Mouse (Mus musculus): ENCODE data around the gene Mageh1. TPM values are rescaled to one million over a fixed set of nuclear protein-coding genes. Genes with fewer than 3 reads are reported as not detected.

Gene Mageh1
- 8.6 and 8.8 TPM in 2 replicates for polyA plus RNA-seq (2012; rRNA removed)

DNA sequence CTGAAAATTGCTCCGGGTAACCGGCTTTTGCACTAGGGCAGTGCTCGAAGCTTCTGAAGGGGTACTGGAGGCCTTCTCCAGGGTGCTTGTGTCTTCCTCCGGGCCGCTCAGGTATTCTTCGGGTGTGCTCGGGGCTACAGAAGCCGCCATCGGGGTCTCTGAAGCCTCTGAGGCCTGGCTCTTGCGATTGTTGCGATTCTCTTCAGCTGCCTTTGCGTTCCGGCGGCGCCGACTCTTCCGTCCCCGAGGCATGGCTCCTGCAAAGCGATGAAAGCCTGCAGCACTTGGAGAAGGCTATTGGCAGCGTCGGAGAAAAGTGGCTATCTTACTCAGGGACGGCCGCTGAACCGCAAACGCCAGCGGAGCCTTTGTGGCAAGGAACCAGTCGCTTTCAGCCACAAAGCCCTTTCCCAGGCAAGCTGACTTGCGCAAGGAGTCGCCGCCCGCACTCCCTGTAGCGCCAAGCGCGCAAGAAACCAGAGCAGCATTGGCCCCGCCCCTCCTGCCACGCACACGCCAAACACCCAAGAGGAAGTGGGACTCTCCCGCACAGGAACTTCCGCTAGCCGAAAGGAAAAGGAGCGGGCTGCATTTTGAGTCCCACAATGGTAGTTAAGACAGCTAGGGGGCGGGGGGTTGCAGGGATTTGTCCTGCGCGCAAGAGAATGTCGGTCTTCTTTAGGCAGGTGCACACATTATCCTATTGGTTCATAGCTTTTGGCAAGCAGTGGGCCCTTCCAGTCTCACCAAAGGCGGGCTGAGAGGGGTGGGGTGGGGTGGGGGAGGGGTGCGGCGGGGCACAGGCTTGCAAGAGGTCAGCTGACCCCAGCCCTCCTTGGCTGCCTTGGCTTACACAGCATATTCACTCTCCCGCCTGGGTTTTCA, at the start of gene Mageh1:
Gene Mageh1, minus strand, starts transcription at position 489 of the 885 bp plus-strand sequence.

DNA sequence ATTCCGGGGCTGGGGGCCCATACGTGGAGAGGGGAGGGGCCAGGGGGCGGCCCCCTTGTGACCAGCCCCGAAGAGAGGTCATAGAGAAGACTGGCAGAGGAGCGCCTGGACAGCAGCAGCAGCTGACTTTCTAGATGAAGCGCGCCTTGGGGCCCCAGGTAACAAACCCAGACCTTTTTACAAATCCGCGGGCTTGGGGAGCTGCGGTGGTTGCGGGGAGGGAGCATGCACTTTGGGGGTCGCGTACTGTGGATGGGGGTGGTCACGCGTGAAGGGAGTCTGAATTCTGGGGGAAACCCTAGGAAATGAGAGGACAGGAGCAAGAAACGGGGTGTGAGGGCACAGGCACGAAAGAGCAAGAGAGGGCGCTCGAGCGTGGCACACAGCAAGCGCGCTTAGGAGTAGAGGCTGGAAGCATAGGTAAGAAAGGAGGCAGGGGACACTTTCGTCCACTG, 31.0 kb downstream of the Mageh1 start, which contains the start of gene Usp51:
Gene Usp51, plus strand, starts transcription at position 83 of the 455 bp plus-strand sequence.

Other genes with a start within 250 kb of the Mageh1 start
- gene Usp51, start 31.1 kb downstream of the Mageh1 start, polyA plus RNA-seq (2012; rRNA removed): 0.06 and 0.08 TPM in 2 replicates
- gene Foxr2, start 81.2 kb upstream of the Mageh1 start, polyA plus RNA-seq (2012; rRNA removed): not detected in 2 replicates
- 0.62 and 0.63 TPM in 2 replicates for gene Rragb, start 102.4 kb upstream of the Mageh1 start, polyA plus RNA-seq (2012; rRNA removed)
- 0.17 TPM in 2 replicates for gene Klf8, start 199.9 kb upstream of the Mageh1 start, polyA plus RNA-seq (2012; rRNA removed)